Mouse (Mus musculus) naive thymus-derived CD4-positive, alpha-beta T cell, adult 5 months (primary cell): ENCODE results near the gene Serpinb7. TPM values are rescaled to one million over a fixed set of nuclear protein-coding genes. Genes with fewer than 3 reads are reported as not detected.

Source experiments
- polyA plus RNA-seq: library from polyadenylated mRNA; unstranded; fragments of 100-300 nt; shearing (Covaris generic); gene quantifications from one replicate; pipeline ENCODE4 v1.2.1, GENCODE M21; 2017

Gene Serpinb7
- polyA plus RNA-seq = not detected

GRCm38 (mm10) chr1:107399355-107399754 is at the start of gene Serpinb7:
Serpinb7 (plus strand) TSS chr1:107399655.

GRCm38 (mm10) chr1:107360898-107361297 is 38.6 kb upstream of the Serpinb7 start, which contains the start of gene Serpinb11:
Serpinb11 (plus strand) TSS chr1:107361198.

Other genes with a start within 250 kb of the Serpinb7 start
- gene Serpinb3b, start 121.3 kb upstream of the Serpinb7 start, polyA plus RNA-seq = not detected
- not detected for gene Serpinb3c, start 121.3 kb upstream of the Serpinb7 start, polyA plus RNA-seq
- gene Serpinb11, start 38.5 kb upstream of the Serpinb7 start, polyA plus RNA-seq = not detected
- not detected for gene Serpinb2, start 111.8 kb downstream of the Serpinb7 start, polyA plus RNA-seq
- gene Serpinb8, start 190.4 kb downstream of the Serpinb7 start, polyA plus RNA-seq = not detected